16 mouse cellular contexts compared by ENCODE assay signal in the genomic region with DNA sequence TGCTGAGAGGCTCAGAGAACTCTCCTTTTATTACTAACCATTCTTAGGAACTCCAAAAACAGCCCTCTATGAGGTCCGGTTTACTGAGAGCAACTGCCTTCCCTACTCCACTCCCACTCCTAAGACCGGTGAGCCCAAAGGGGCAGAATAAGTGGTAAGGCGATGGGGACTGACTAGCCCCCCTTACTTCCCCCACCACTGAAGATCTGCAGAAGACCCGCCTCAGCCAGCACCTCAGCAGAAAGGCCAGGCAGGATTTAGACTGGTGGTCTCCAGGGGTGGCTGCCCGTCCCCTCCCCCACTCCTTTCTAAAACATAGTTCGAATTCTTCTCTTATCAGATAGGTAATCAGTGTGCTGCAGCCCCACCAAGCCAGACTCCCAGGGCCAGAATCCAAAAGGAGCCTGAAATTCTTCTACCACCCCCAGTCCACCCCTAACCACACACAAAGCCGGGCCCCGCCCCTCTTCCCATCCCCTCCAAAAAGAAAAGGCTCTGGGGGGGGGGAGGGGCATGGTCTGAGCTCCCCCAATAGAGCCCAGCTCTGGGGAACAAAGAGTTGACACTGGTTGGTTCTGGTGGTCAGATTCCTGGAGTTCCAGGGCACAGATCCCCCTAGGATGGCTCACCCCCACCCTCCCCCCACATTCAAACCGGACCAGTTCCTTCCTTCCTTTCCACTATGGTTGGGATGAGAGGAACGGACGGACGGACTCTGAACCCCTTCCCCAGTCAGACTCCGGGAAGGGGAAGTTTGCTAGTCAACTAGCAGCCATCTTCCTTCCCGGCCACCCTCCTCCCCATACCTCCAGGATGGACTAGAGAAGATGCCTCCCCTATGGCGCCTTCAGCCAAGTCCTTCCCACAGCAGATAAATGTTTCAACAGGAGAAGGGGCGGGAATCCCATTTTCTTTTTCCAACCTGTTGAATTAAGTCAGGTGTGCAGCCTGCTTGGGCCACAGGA. TPM values are rescaled to one million over a fixed set of nuclear protein-coding genes. Genes with fewer than 3 reads are reported as not detected.
DNase-seq lines count a peak whose midpoint lies in the region; ATAC-seq and TF ChIP-seq lines count a peak whose summit lies in the region.
"Had no signal": no experiment of that assay in that cellular context is flagged by ENCODE, and none has a peak within 500 bp of the region (broad histone marks: within the 10 kb centered on the region; RNA-seq: fewer than 3 reads in every experiment).

No protein-coding gene starts in this region.

- intact Hi-C loops in gastrocnemius, adult 2 months (cut with DNase I) = no loop called here
- intact Hi-C loops in left cerebral cortex, postnatal 14 days (cut with DNase I) = no loop called here

- no peak for TF ChIP-seq EP300 in lung, postnatal 0 days (IDR thresholded peaks at IDR 0.05)
- TF ChIP-seq EP300 in liver, postnatal 0 days (IDR thresholded peaks at IDR 0.05; ENCODE audit: low read depth) = no peak

- peak overlapping the region; percentile 18; the same call in 1 of the 2 replicates for H3K4me2 ChIP-seq in lung, embryonic 15.5 days
- no peak overlapping the region for H3K4me2 ChIP-seq in lung, postnatal 0 days (replicated peaks; ENCODE audit: low read depth, low read length)
- peak overlapping the region; percentile 26; the same call in 1 of the 2 replicates for H3K4me2 ChIP-seq in liver, postnatal 0 days (ENCODE audit: low read depth, low read length)
- H3K4me2 ChIP-seq: forebrain, embryonic 15.5 days had no signal

- TF ChIP-seq CTCF in gastrocnemius, adult 2 months (IDR thresholded peaks at IDR 0.05) = no peak
- no peak for TF ChIP-seq CTCF in lung, postnatal 0 days (IDR thresholded peaks at IDR 0.05)
- TF ChIP-seq CTCF in liver, postnatal 0 days (IDR thresholded peaks at IDR 0.05; ENCODE audit: low read depth) = no peak

- peaks cover 18% of the 10 kb centered on the region for H3K4me1 ChIP-seq in lung, embryonic 15.5 days
- no peaks in the 10 kb centered on the region for H3K4me1 ChIP-seq in lung, postnatal 0 days (ENCODE audit: insufficient read depth, low read depth, low read length)
- peaks cover 70% of the 10 kb centered on the region for H3K4me1 ChIP-seq in embryonic facial prominence, embryonic 10.5 days
- H3K4me1 ChIP-seq in liver, postnatal 0 days (ENCODE audit: insufficient read depth) = no peaks in the 10 kb centered on the region

- WGBS in lung, embryonic 15.5 days = 3% methylated on average over 16 of the region's 16 CpGs
- WGBS in lung, postnatal 0 days = 9% methylated on average over 16 of the region's 16 CpGs
- 9% methylated on average over 16 of the region's 16 CpGs for WGBS in embryonic facial prominence, embryonic 10.5 days
- 23% methylated on average over 16 of the region's 16 CpGs for WGBS in liver, postnatal 0 days (ENCODE audit: insufficient replicate concordance)

- peak overlapping the region; percentile 83 for H3K27ac ChIP-seq in gastrocnemius, adult 2 months
- peak overlapping the region; percentile 73 for H3K27ac ChIP-seq in lung, embryonic 15.5 days
- no peak overlapping the region for H3K27ac ChIP-seq in lung, postnatal 0 days (ENCODE audit: low read length)
- H3K27ac ChIP-seq in embryonic facial prominence, embryonic 10.5 days (replicated peaks) = peak overlapping the region; percentile 86
- H3K27ac ChIP-seq in liver, postnatal 0 days (ENCODE audit: low read depth) = no peak overlapping the region; the same call in 1 of the 2 replicates
- H3K27ac ChIP-seq: forebrain, embryonic 15.5 days had no signal

- peaks cover 27% of the 10 kb centered on the region for H3K27me3 ChIP-seq in lung, embryonic 15.5 days
- peaks cover 7% of the 10 kb centered on the region; the same call in 1 of the 2 replicates for H3K27me3 ChIP-seq in lung, postnatal 0 days (replicated peaks; ENCODE audit: insufficient read depth, low read length)
- no peaks in the 10 kb centered on the region for H3K27me3 ChIP-seq in embryonic facial prominence, embryonic 10.5 days (replicated peaks; ENCODE audit: low read depth, poor library complexity, severe bottlenecking)
- peaks cover 10% of the 10 kb centered on the region; the same call in 1 of the 2 replicates for H3K27me3 ChIP-seq in liver, postnatal 0 days (ENCODE audit: insufficient read depth, low read length)

- no peaks in the 10 kb centered on the region for H3K36me3 ChIP-seq in lung, embryonic 15.5 days
- no peaks in the 10 kb centered on the region for H3K36me3 ChIP-seq in lung, postnatal 0 days (ENCODE audit: insufficient read depth, low read length)
- peaks cover 34% of the 10 kb centered on the region for H3K36me3 ChIP-seq in embryonic facial prominence, embryonic 10.5 days (replicated peaks)
- no peaks in the 10 kb centered on the region for H3K36me3 ChIP-seq in liver, postnatal 0 days (replicated peaks; ENCODE audit: insufficient read depth, low read length)
- H3K36me3 ChIP-seq: forebrain, embryonic 15.5 days had no signal

- no peak overlapping the region for H3K9ac ChIP-seq in lung, embryonic 15.5 days
- no peak overlapping the region for H3K9ac ChIP-seq in lung, postnatal 0 days (replicated peaks; ENCODE audit: low read depth)
- 0 out of 2 replicates have a peak overlapping the region, but pooled peaks have one; percentile 16 for H3K9ac ChIP-seq in liver, postnatal 0 days (replicated peaks)
- H3K9ac ChIP-seq: forebrain, embryonic 15.5 days had no signal

- peak; percentile 44 for ATAC-seq in lung, embryonic 15.5 days (ENCODE audit: borderline replicate concordance, extremely low read depth, low FRiP score, low TSS enrichment)
- ATAC-seq in lung, postnatal 0 days = no peak
- no peak for ATAC-seq in liver, postnatal 0 days
- no peak for ATAC-seq in cerebellum, adult (ENCODE audit: insufficient number of reproducible peaks, low FRiP score, low TSS enrichment)
- ATAC-seq: forebrain, embryonic 15.5 days; intestine, postnatal 0 days had no signal

- no peak for DNase-seq in gastrocnemius, adult 2 months
- no peak for DNase-seq in gastrocnemius, adult 8-10 months (ENCODE audit: low spot score in 2 of 2)
- DNase-seq in lung, postnatal 0 days (ENCODE audit: low spot score) = no peak
- peak; percentile 80 for DNase-seq in embryonic facial prominence, embryonic 10.5 days (ENCODE audit: low spot score)
- peak; percentile 15 for DNase-seq in liver, postnatal 0 days
- DNase-seq in left cerebral cortex, postnatal 14 days (ENCODE audit: low spot score in 2 of 2) = no peak
- DNase-seq: cerebellum, postnatal 10 days; layer of hippocampus, adult 9-11 months; lung, adult 18-20 months; retina, postnatal 1 day had no signal

- no peaks in the 10 kb centered on the region for H3K9me3 ChIP-seq in lung, embryonic 15.5 days
- no peaks in the 10 kb centered on the region for H3K9me3 ChIP-seq in lung, postnatal 0 days (ENCODE audit: low read length)
- no peaks in the 10 kb centered on the region for H3K9me3 ChIP-seq in embryonic facial prominence, embryonic 10.5 days
- no peaks in the 10 kb centered on the region for H3K9me3 ChIP-seq in liver, postnatal 0 days (ENCODE audit: low read length)
- H3K9me3 ChIP-seq: forebrain, embryonic 15.5 days had no signal

- peak overlapping the region; percentile 16 for H3K4me3 ChIP-seq in gastrocnemius, adult 2 months
- H3K4me3 ChIP-seq in lung, embryonic 15.5 days = no peak overlapping the region
- no peak overlapping the region for H3K4me3 ChIP-seq in lung, postnatal 0 days (ENCODE audit: low read depth, low read length)
- H3K4me3 ChIP-seq in embryonic facial prominence, embryonic 10.5 days = peak overlapping the region; percentile 47
- peak overlapping the region; percentile 36 for H3K4me3 ChIP-seq in liver, postnatal 0 days (ENCODE audit: low read depth, low read length)
- H3K4me3 ChIP-seq: forebrain, embryonic 15.5 days had no signal

RNA-seq across cellular contexts. Expression of a gene that starts 6.9 kb away (rescaled TPM):
- under 1 TPM; 0.08 to 0.28 TPM for total RNA-seq in gastrocnemius, adult 2 months (2021)
- total RNA-seq in gastrocnemius, adult 8-10 months (2022) = under 1 TPM; 0.39 to 0.96 (median 0.60) TPM
- polyA plus RNA-seq in lung, embryonic 15.5 days (2015; fragmentation: Nextera tagmentation; extraction: Ambion mirVana) = 0.10 and 0.15 TPM in 2 replicates
- polyA plus RNA-seq in lung, postnatal 0 days (2015; fragmentation: Nextera tagmentation; extraction: Ambion mirVana) = 0.19 TPM in 1 of 2 replicates, not detected in the other
- polyA plus RNA-seq in embryonic facial prominence, embryonic 10.5 days (2016; fragmentation: Nextera tagmentation; extraction: Ambion mirVana) = 18.7 and 24.2 TPM in 2 replicates
- polyA plus RNA-seq in liver, postnatal 0 days (2015; fragmentation: Nextera tagmentation; extraction: Ambion mirVana) = 0.87 and 1.1 TPM in 2 replicates
- not detected for total RNA-seq in left cerebral cortex, postnatal 14 days (2021)
- polyA plus RNA-seq: forebrain, embryonic 15.5 days; gonadal fat pad, adult 2 months; intestine, postnatal 0 days had no signal

RNA-seq across cellular contexts. Expression of a gene that starts 11.0 kb away (rescaled TPM):
- 10 to 100 TPM; 10.8 to 11.6 TPM for total RNA-seq in gastrocnemius, adult 2 months (2021)
- total RNA-seq in gastrocnemius, adult 8-10 months (2022) = 1 to 10 TPM; 8.0 to 9.1 (median 8.8) TPM
- polyA plus RNA-seq in lung, embryonic 15.5 days (2015; fragmentation: Nextera tagmentation; extraction: Ambion mirVana) = 44.4 and 47.3 TPM in 2 replicates
- polyA plus RNA-seq in lung, postnatal 0 days (2015; fragmentation: Nextera tagmentation; extraction: Ambion mirVana) = 23.8 and 25.1 TPM in 2 replicates
- polyA plus RNA-seq in embryonic facial prominence, embryonic 10.5 days (2016; fragmentation: Nextera tagmentation; extraction: Ambion mirVana) = 41.2 and 42.1 TPM in 2 replicates
- 8.3 and 10.3 TPM in 2 replicates for polyA plus RNA-seq in liver, postnatal 0 days (2015; fragmentation: Nextera tagmentation; extraction: Ambion mirVana)
- total RNA-seq in left cerebral cortex, postnatal 14 days (2021) = 10 to 100 TPM; 61.0 to 63.6 TPM

RNA-seq across cellular contexts. Expression of a gene that starts 41.9 kb away (rescaled TPM):
- not detected for total RNA-seq in gastrocnemius, adult 2 months (2021)
- total RNA-seq in gastrocnemius, adult 8-10 months (2022) = not detected
- polyA plus RNA-seq in lung, embryonic 15.5 days (2015; fragmentation: Nextera tagmentation; extraction: Ambion mirVana) = not detected in 2 replicates
- not detected in 2 replicates for polyA plus RNA-seq in lung, postnatal 0 days (2015; fragmentation: Nextera tagmentation; extraction: Ambion mirVana)
- polyA plus RNA-seq in embryonic facial prominence, embryonic 10.5 days (2016; fragmentation: Nextera tagmentation; extraction: Ambion mirVana) = not detected in 2 replicates
- not detected in 2 replicates for polyA plus RNA-seq in liver, postnatal 0 days (2015; fragmentation: Nextera tagmentation; extraction: Ambion mirVana)
- not detected for total RNA-seq in left cerebral cortex, postnatal 14 days (2021)
- total RNA-seq: adrenal gland, postnatal 4 days had no signal
- polyA plus RNA-seq: forebrain, embryonic 15.5 days; intestine, postnatal 0 days had no signal

RNA-seq across cellular contexts. Expression of a gene that starts 43.3 kb away (rescaled TPM):
- 10 to 100 TPM; 28.0 to 53.8 TPM for total RNA-seq in gastrocnemius, adult 2 months (2021)
- 10 to 100 TPM; 28.5 to 36.6 (median 31.6) TPM for total RNA-seq in gastrocnemius, adult 8-10 months (2022)
- 2,768 and 2,901 TPM in 2 replicates for polyA plus RNA-seq in lung, embryonic 15.5 days (2015; fragmentation: Nextera tagmentation; extraction: Ambion mirVana)
- 456 and 496 TPM in 2 replicates for polyA plus RNA-seq in lung, postnatal 0 days (2015; fragmentation: Nextera tagmentation; extraction: Ambion mirVana)
- 2,976 and 3,167 TPM in 2 replicates for polyA plus RNA-seq in embryonic facial prominence, embryonic 10.5 days (2016; fragmentation: Nextera tagmentation; extraction: Ambion mirVana)
- polyA plus RNA-seq in liver, postnatal 0 days (2015; fragmentation: Nextera tagmentation; extraction: Ambion mirVana) = 547 and 562 TPM in 2 replicates
- total RNA-seq in left cerebral cortex, postnatal 14 days (2021) = 100 to 1,000 TPM; 118 to 146 TPM

RNA-seq across cellular contexts. Expression of a gene that starts 48.9 kb away (rescaled TPM):
- not detected for total RNA-seq in gastrocnemius, adult 2 months (2021)
- total RNA-seq in gastrocnemius, adult 8-10 months (2022) = not detected
- polyA plus RNA-seq in lung, embryonic 15.5 days (2015; fragmentation: Nextera tagmentation; extraction: Ambion mirVana) = 3.0 and 5.6 TPM in 2 replicates
- 2.8 and 3.1 TPM in 2 replicates for polyA plus RNA-seq in lung, postnatal 0 days (2015; fragmentation: Nextera tagmentation; extraction: Ambion mirVana)
- 4.1 and 7.1 TPM in 2 replicates for polyA plus RNA-seq in embryonic facial prominence, embryonic 10.5 days (2016; fragmentation: Nextera tagmentation; extraction: Ambion mirVana)
- 0.69 and 1.4 TPM in 2 replicates for polyA plus RNA-seq in liver, postnatal 0 days (2015; fragmentation: Nextera tagmentation; extraction: Ambion mirVana)
- total RNA-seq in left cerebral cortex, postnatal 14 days (2021) = 1 to 10 TPM; 1.3 to 1.4 TPM

Comparison
In these comparisons a context has a peak if more than half of its experiments do, and no peak if none do; other contexts are left out.
1. H3K27ac ChIP-seq: peak in gastrocnemius, adult 2 months (single experiment), lung, embryonic 15.5 days (single experiment) and embryonic facial prominence, embryonic 10.5 days (single experiment); none in lung, postnatal 0 days (single experiment) and liver, postnatal 0 days (single experiment).
2. DNase-seq: peak in embryonic facial prominence, embryonic 10.5 days (single experiment) and liver, postnatal 0 days (single experiment); none in gastrocnemius, adult 2 months (single experiment), gastrocnemius, adult 8-10 months (0 of 2), lung, postnatal 0 days (single experiment) and left cerebral cortex, postnatal 14 days (0 of 2).
3. H3K4me3 ChIP-seq: peak in gastrocnemius, adult 2 months (single experiment), embryonic facial prominence, embryonic 10.5 days (single experiment) and liver, postnatal 0 days (single experiment); none in lung, embryonic 15.5 days (single experiment) and lung, postnatal 0 days (single experiment).